Mouse (Mus musculus): ENCODE data around the gene Prdm10. TPM values are rescaled to one million over a fixed set of nuclear protein-coding genes. Genes with fewer than 3 reads are reported as not detected.

Gene Prdm10
- total RNA-seq, 2 experiments from 2014 or later: 23.1 to 24.5 TPM

DNA sequence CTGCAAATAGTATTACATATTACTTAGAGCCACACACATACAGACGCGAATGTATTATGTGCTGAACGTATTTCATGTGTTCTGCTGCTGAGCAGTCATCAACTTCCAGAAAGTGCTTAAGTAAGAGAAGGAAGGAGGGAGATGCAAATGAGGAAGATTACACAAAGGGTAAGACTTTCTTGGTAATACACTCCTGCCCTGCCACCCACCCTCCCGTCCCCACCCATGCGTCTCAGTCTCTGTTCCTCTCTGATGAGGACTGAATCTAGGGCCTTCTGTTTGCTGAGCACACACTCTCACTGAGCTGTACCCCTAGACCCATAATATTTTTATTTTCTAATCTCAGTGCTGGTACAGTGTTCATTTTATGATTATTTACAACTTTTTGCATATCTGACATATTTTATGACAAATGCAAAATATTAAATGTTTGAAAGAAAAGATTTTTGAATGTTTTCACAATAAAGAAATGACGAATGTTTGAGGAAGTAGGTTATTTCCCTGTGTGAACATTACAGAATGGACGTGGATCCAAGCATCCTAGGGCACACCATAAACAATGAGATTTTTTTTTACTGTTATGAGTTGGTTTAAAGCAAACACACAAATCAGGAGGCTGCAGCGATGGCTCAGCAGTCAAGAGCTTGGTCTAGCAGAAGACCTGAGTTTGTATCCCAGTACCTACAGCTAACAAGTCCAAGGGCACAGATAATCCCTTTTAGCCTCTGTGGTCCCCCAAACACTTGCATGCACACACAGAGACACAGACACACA is 32.7 kb upstream of the Prdm10 start:
- no peak overlapping the region for H3K4me3 ChIP-seq
- intact Hi-C loops (cut with DNase I): no loop called here
- H3K27ac ChIP-seq: no peak overlapping the region
- TF ChIP-seq CTCF (IDR thresholded peaks at IDR 0.05): no peak
- no peak for DNase-seq (ENCODE audit: extremely low spot score in 1 of 2, low spot score in 2 of 2)

DNA sequence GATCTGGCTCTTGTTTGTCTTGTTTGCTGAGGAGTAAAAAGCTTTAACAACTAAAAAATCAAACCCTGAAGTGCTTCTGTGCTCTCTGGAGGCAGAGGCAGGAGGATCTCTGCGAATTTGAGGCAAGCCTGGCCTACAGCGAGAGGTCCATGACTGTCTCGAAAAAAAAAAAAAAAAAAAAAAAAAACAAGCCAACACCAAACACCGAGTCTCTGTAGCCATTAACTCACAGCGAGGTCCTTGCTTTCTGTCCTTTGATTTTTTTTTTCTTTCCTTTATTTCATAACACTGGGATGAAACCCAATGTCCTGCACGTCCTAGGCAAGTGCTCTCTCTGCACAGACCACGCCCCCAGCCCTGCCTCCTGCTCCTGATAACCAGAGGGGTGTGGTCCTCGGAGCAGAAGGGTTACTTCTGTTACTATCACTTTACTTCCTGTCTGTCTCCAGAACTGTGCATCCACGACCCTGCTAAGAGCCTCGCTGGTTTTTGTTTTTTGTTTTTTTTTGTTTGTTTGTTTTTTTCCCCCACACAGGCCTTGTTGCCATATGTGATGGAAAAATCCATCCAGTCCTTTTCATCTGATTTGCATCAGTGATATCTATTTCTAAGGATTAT is 28.0 kb upstream of the Prdm10 start:
- H3K4me3 ChIP-seq: no peak overlapping the region
- no peak overlapping the region for H3K27ac ChIP-seq
- TF ChIP-seq CTCF (IDR thresholded peaks at IDR 0.05): no peak
- intact Hi-C loops (cut with DNase I): no loop called here
- no peak for DNase-seq (ENCODE audit: extremely low spot score in 1 of 2, low spot score in 2 of 2)

DNA sequence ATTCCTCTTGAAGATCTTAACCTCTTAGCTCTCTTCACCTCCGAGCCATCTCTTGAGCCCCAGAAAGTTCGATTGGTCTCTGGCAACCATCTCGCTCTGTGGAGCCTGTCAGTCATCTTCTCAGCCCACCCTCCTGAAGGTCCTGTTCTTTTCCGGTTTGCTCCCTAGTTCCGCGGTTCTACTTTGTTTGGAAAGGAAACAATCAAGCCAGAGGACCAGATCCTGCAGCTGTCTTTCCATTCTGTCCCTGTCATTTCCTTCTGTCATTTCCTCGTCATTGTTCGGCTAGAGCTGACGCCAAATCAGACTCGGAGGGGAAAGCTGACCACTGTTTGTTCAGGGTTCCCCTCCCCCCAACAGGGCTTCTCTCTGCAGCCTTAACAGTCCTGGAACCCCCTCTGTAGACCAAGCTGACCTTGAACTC is 27.0 kb upstream of the Prdm10 start:
- intact Hi-C loops (cut with DNase I): no loop called here
- no peak for DNase-seq (ENCODE audit: extremely low spot score in 1 of 2, low spot score in 2 of 2)
- Histone ChIP-seq H3K27ac (no peak overlapping the region), H3K4me3 (no peak overlapping the region)
- TF ChIP-seq CTCF (IDR thresholded peaks at IDR 0.05): no peak

DNA sequence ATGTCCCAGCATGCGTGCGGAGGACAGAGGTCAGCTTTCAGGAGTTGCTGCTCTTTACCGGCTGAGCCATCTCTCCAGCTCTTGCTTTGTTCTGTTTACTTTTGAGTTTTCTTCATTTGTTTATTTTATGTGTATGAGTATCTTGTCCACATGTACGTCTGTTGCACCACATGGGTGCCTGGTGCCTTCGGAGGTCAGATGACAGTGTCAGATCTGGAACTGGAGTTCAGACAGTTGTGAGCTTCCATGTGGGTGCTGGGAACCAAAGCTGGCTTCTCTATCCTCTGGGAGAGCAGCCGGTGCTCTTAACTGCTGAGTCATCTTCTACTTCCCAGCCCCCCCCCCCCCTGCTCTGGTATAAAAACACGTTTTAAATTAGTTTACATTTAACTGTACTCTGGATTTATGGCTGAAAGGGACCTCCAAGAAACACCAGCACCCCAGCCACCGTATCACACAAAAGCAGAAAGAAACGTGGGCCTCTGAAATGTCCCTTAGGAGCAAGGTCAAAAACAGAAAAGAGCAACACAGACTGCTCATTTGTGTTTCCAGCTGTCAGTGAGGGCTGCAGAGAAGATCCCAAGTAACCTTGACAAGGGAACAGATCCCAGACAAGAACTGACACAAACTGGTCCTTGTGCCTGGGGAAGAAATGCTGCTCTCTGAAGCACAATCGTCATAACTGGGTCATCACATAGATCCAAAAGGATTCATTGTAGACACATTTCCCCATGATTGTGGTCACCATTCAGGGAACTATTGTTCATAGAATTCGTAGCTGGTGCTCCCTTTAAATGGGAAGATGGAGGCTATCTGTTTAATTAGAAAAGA is 26.3 kb upstream of the Prdm10 start:
- no peak for TF ChIP-seq CTCF (IDR thresholded peaks at IDR 0.05)
- Histone ChIP-seq H3K4me3 (no peak overlapping the region), H3K27ac (no peak overlapping the region)
- intact Hi-C loops (cut with DNase I): no loop called here
- DNase-seq (ENCODE audit: extremely low spot score in 1 of 2, low spot score in 2 of 2): no peak

DNA sequence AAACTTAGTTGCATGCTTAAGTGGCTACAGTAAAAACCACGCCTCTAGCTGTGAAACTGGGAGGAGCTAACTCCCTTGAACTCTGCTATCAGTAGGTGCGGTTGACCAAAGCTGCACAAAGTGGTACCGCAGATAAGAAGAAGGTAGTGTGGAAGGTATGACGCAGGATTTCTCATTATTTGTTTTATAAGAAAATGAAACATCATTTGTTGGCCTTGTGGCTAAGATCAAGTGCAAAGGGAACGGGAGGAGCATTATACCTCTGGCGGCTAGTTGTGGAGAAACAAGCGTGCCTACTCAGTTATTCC is 25.7 kb upstream of the Prdm10 start:
- intact Hi-C loops (cut with DNase I): no loop called here
- no peak for DNase-seq (ENCODE audit: extremely low spot score in 1 of 2, low spot score in 2 of 2)
- Histone ChIP-seq H3K4me3 (no peak overlapping the region), H3K27ac (no peak overlapping the region)
- no peak for TF ChIP-seq CTCF (IDR thresholded peaks at IDR 0.05)

DNA sequence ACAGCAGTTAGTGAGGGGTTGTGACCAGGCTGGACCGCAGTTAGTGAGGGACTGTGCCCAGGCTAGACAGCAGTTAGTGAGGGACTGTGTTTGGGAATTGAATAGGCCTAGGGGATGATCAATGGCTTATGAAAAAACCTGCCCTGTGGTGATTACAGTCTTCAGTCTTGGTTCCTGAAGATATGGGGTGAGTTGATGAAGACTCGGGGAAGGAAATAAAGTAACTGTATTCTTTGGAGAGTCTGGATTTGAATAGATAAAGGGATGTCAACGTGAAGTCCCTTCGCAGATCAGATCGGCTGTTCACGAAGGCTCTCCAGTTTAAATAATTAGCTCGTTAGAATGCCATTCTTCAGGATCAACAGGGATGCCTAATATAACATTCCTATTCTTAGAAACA is 24.4 kb upstream of the Prdm10 start:
- no peak for TF ChIP-seq CTCF (IDR thresholded peaks at IDR 0.05)
- intact Hi-C loops (cut with DNase I): no loop called here
- DNase-seq (ENCODE audit: extremely low spot score in 1 of 2, low spot score in 2 of 2): no peak
- no peak overlapping the region for H3K4me3 ChIP-seq
- no peak overlapping the region for H3K27ac ChIP-seq

DNA sequence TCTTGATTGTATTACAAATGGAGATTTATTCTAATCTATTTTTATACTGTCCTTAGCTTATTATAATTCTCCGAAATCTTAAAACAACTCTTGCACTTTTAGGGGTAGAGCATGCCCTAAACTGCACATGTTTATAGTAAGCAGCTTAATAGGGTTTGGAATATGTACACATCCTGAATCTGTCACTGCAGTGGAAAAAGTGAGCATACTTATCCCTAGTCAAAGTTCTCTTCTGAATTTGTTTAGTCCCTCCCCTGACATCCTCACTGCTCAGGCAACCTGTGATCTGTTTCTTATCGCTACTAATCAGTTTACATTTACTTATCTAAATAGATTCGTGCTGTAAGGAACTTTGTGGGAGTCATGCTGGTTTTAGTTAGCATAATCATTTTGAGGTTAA is 22.1 kb upstream of the Prdm10 start:
- intact Hi-C loops (cut with DNase I): no loop called here
- H3K4me3 ChIP-seq: no peak overlapping the region
- no peak overlapping the region for H3K27ac ChIP-seq
- no peak for TF ChIP-seq CTCF (IDR thresholded peaks at IDR 0.05)
- no peak for DNase-seq (ENCODE audit: extremely low spot score in 1 of 2, low spot score in 2 of 2)

DNA sequence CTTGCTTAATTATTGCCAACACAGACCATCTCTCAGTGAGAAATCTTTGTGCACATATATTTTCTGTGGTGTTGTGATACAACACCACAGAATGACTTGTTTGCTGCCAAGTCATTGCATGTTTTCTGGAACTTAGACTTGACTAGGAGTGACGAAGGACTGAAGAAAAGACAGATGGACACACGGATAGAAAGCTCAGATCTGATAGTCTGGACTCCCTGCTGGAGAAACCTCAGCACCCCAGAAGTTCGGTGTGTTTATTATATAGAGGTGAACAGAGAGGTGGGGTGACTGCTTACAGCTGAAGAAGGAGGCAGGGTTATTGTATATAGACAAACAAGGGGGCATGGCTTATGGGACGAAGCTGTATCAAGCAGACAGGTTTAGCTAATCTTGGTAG is 20.1 kb upstream of the Prdm10 start:
- DNase-seq (ENCODE audit: extremely low spot score in 1 of 2, low spot score in 2 of 2): no peak
- no peak for TF ChIP-seq CTCF (IDR thresholded peaks at IDR 0.05)
- no peak overlapping the region for H3K27ac ChIP-seq
- intact Hi-C loops (cut with DNase I): no loop called here
- no peak overlapping the region for H3K4me3 ChIP-seq

DNA sequence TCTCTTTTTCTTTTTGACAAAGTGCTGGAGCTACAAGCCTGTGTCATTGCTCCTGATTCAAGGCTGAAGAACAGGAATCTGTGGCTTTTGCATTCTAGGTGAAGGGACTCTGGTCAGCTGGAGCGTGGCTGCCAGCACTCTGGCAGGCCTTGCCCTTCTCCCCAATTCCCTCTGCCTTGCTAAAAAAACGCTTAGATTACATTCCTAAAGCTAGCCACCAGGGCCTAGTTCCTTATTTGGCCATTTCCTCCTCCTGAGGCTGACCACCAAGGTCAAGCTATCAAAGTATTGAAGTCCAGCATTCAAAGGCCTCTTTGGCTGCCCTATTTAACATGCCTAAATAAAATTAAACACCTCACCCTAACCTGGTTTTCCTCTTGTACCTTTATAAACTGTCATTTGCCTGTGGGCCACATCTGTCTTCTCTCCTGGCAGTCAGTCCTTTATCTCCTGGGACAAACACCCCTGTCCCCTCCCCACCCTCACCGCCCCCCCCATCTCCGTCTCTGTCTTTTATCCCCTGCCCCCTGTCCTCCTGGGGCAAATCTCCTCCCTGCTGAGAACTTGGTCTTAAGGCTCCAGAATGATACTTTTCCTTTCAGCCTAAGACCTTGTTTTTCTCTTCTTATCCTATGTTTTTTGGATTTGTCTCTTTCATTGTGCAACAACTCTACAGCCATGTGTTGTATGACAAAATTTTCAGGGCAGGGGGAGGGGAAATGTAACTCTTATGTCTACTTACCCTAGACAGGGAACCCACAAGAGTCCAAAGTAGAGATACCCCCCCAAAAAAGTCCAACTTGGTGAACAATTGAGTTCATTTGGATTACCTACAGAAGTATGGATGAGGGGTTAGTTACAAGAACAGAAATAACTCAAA is 17.9 kb upstream of the Prdm10 start:
- TF ChIP-seq CTCF (IDR thresholded peaks at IDR 0.05): no peak
- no peak for DNase-seq (ENCODE audit: extremely low spot score in 1 of 2, low spot score in 2 of 2)
- no peak overlapping the region for H3K27ac ChIP-seq
- H3K4me3 ChIP-seq: no peak overlapping the region
- intact Hi-C loops (cut with DNase I): no loop called here

DNA sequence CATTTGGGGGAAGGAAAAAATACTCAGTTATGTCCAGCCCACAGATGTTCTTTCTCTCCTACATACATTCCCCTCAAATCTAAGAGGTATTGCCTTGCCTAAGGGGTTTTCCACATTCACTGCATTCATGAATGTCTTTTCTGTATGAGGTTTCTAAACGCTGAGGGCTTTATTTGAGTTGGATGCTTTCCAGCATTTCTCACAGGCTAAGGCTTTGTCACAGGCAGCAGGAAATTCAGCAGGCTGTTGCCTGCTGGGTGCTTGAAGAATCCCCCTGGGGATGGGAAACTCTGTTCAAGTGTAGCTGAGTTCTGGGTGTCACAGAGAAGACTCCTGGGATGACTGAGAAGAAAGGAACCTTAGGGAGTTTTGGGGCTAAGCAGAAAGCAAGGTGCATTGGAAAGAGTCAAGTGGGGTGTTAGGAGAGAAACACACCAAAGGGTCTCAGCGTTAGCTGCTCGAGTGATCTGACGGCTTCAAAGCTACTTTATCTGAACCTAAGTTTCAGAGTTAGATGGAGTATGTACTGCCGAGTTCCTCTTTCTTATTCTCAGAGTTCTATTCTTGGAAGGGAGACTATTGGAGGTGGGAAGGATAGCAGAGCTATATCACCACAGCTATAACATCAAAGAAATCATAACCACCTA is 14.2 kb upstream of the Prdm10 start:
- H3K27ac ChIP-seq: no peak overlapping the region
- TF ChIP-seq CTCF (IDR thresholded peaks at IDR 0.05): no peak
- intact Hi-C loops (cut with DNase I): no loop called here
- DNase-seq (ENCODE audit: extremely low spot score in 1 of 2, low spot score in 2 of 2): no peak
- H3K4me3 ChIP-seq: no peak overlapping the region
